ENCODE assay signal across 12 mouse cellular contexts in genomic region chr6:108704316-108705080, GRCm38 (mm10). TPM values are rescaled to one million over a fixed set of nuclear protein-coding genes. Genes with fewer than 3 reads are reported as not detected.
DNase-seq lines count a peak whose midpoint lies in the region; ATAC-seq lines count a peak whose summit lies in the region.
"Had no signal": no experiment of that assay in that cellular context is flagged by ENCODE, and none has a peak within 500 bp of the region (broad histone marks: within the 10 kb centered on the region; RNA-seq: fewer than 3 reads in every experiment).

No protein-coding gene starts in this region.

- no peaks in the 10 kb centered on the region for H3K36me3 ChIP-seq in liver, embryonic 12.5 days
- no peaks in the 10 kb centered on the region for H3K36me3 ChIP-seq in stomach, embryonic 16.5 days (ENCODE audit: control insufficient read depth, insufficient read depth, low read length)
- H3K36me3 ChIP-seq: midbrain, embryonic 13.5 days had no signal

- ATAC-seq in common myeloid progenitor, adult 5-6 weeks (replicated peaks; ENCODE audit: low read depth, poor library complexity, severe bottlenecking): peak; percentile 61
- ATAC-seq in liver, embryonic 12.5 days: peak; percentile 89
- ATAC-seq in stomach, embryonic 16.5 days (ENCODE audit: insufficient read depth, low FRiP score): peak; percentile 70; the same call in 1 of the 2 replicates
- ATAC-seq: midbrain, embryonic 13.5 days had no signal

- 20% methylated on average over 9 of the region's 9 CpGs for WGBS in liver, embryonic 12.5 days (ENCODE audit: insufficient replicate concordance)
- 54% methylated on average over 9 of the region's 9 CpGs for WGBS in stomach, embryonic 16.5 days

- intact Hi-C loops in left cerebral cortex, postnatal 36 days (cut with DNase I): no loop called here

- no peak overlapping the region for H3K4me3 ChIP-seq in liver, embryonic 12.5 days
- no peak overlapping the region for H3K4me3 ChIP-seq in stomach, embryonic 16.5 days (replicated peaks; ENCODE audit: low read length)
- H3K4me3 ChIP-seq: midbrain, embryonic 13.5 days had no signal

- H3K9me3 ChIP-seq in liver, embryonic 12.5 days (replicated peaks): no peaks in the 10 kb centered on the region
- H3K9me3 ChIP-seq in stomach, embryonic 16.5 days (replicated peaks; ENCODE audit: control insufficient read depth, low read length): no peaks in the 10 kb centered on the region
- H3K9me3 ChIP-seq: midbrain, embryonic 13.5 days had no signal

- H3K9ac ChIP-seq in liver, embryonic 12.5 days: no peak overlapping the region
- no peak overlapping the region for H3K9ac ChIP-seq in stomach, embryonic 16.5 days (ENCODE audit: low read length)
- H3K9ac ChIP-seq: lung, embryonic 14.5 days; midbrain, embryonic 13.5 days had no signal

- no peak overlapping the region for H3K4me2 ChIP-seq in liver, embryonic 12.5 days
- no peak overlapping the region for H3K4me2 ChIP-seq in stomach, embryonic 16.5 days (ENCODE audit: low read depth, low read length)
- H3K4me2 ChIP-seq: lung, embryonic 14.5 days; midbrain, embryonic 13.5 days had no signal

- peaks cover 52% of the 10 kb centered on the region for H3K4me1 ChIP-seq in liver, embryonic 12.5 days
- H3K4me1 ChIP-seq in stomach, embryonic 16.5 days (ENCODE audit: control insufficient read depth, insufficient read depth, low read length): peaks cover 8% of the 10 kb centered on the region

- H3K27ac ChIP-seq in liver, embryonic 12.5 days: no peak overlapping the region
- peak overlapping the region; percentile 49; the same call in 1 of the 2 replicates for H3K27ac ChIP-seq in stomach, embryonic 16.5 days (ENCODE audit: low read length)
- H3K27ac ChIP-seq: midbrain, embryonic 13.5 days had no signal

- DNase-seq in lung, postnatal 25 days (ENCODE audit: low spot score): peak; percentile 39
- no peak for DNase-seq in lung, postnatal 10 days
- DNase-seq in left cerebral cortex, adult 8-10 months (ENCODE audit: low spot score in 2 of 2): no peak
- DNase-seq in spleen, adult 12 weeks (ENCODE audit: low spot score): no peak
- DNase-seq in left cerebral cortex, postnatal 36 days (ENCODE audit: low spot score in 2 of 2): no peak
- DNase-seq: adrenal gland, postnatal 10 days; heart, adult 11 months; lung, embryonic 14.5 days had no signal

- peaks cover 33% of the 10 kb centered on the region for H3K27me3 ChIP-seq in liver, embryonic 12.5 days (replicated peaks)
- no peaks in the 10 kb centered on the region for H3K27me3 ChIP-seq in stomach, embryonic 16.5 days (ENCODE audit: control insufficient read depth, insufficient read depth, low read length)

RNA-seq across cellular contexts. Expression of gene Bhlhe40, which starts 44.1 kb away (rescaled TPM):
- total RNA-seq in common myeloid progenitor, adult 5-6 weeks (2017): 4.3 and 4.6 TPM in 2 replicates
- polyA plus RNA-seq in liver, embryonic 12.5 days (2016; fragmentation: Nextera tagmentation; extraction: Ambion mirVana): 4.0 and 6.1 TPM in 2 replicates
- 39.6 and 47.5 TPM in 2 replicates for polyA plus RNA-seq in stomach, embryonic 16.5 days (2015; fragmentation: Nextera tagmentation; extraction: Ambion mirVana)
- total RNA-seq in left cerebral cortex, adult 8-10 months (2022): 100 to 1,000 TPM in 3 of 4 experiments, 10 to 100 TPM in 1; 92.2 to 130 (median 111) TPM
- total RNA-seq in left cerebral cortex, postnatal 36 days (2021): 100 to 1,000 TPM in 1 of 2 experiments, 10 to 100 TPM in 1; 94.0 to 104 TPM

Comparison
In these comparisons a context has a peak if more than half of its experiments do, and no peak if none do; other contexts are left out.
1. RNA of gene Bhlhe40, which starts 44.1 kb away (total RNA-seq): 92.2 to 130 TPM in left cerebral cortex, adult 8-10 months and 94.0 to 104 TPM in left cerebral cortex, postnatal 36 days; 4.3 to 4.6 TPM in common myeloid progenitor, adult 5-6 weeks; every median in the first group is over 10 times any median in the second.
2. Peak in every context shown above with its lines, with median percentiles within 50 percentile points of each other: ATAC-seq.